21 mouse cellular contexts compared by ENCODE assay signal in the genomic region with DNA sequence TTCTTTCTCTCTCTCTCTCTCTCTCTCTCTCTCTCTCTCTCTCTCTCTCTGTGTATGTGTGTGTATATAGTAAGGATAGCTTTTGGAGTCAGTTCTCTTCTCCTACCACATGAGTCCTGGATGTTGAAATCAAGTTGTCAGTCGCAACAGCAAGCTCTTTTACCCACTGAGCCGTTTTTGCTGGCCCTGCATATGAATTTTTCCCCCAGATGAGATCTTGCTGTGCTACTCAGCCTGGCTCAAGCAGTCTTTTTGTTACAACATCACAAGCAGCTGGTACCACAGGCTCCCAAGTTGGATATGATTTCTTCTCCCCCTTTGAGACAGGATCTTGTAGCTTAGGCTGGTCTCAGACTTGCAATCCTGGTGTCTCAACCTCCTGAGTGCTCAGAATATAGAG.
"Had no signal": no experiment of that assay in that cellular context is flagged by ENCODE, and none has a peak within 500 bp of the region (broad histone marks: within the 10 kb centered on the region; RNA-seq: fewer than 3 reads in every experiment).

No protein-coding gene starts in this region.

- H3K4me3 ChIP-seq: kidney, embryonic 15.5 days; left cerebral cortex, adult 2 months; limb, embryonic 12.5 days; liver, embryonic 12.5 days; liver, embryonic 15.5 days; midbrain, embryonic 10.5 days; midbrain, embryonic 13.5 days; myocyte; neural tube, embryonic 13.5 days had no signal

- DNase-seq: kidney, adult 8-10 months; kidney, postnatal 10 days; kidney, postnatal 36 days; layer of hippocampus, postnatal 36 days; liver; lung, adult 2 months; retina, postnatal 1 day; right cerebral cortex, postnatal 25 days; thymus, adult 18-20 months; thymus, postnatal 36 days had no signal

- H3K4me2 ChIP-seq: kidney, embryonic 15.5 days; limb, embryonic 12.5 days; liver, embryonic 12.5 days; liver, embryonic 15.5 days; midbrain, embryonic 13.5 days; neural tube, embryonic 13.5 days had no signal

- H3K9ac ChIP-seq: kidney, embryonic 15.5 days; limb, embryonic 12.5 days; liver, embryonic 12.5 days; liver, embryonic 15.5 days; midbrain, embryonic 13.5 days; neural tube, embryonic 13.5 days had no signal

- H3K27me3 ChIP-seq: kidney, embryonic 15.5 days; liver, embryonic 12.5 days; liver, embryonic 15.5 days; midbrain, embryonic 13.5 days had no signal

- H3K36me3 ChIP-seq: kidney, embryonic 15.5 days; limb, embryonic 12.5 days; liver, embryonic 12.5 days; liver, embryonic 15.5 days; midbrain, embryonic 10.5 days; midbrain, embryonic 13.5 days; neural tube, embryonic 13.5 days had no signal

- H3K27ac ChIP-seq: kidney, embryonic 15.5 days; left cerebral cortex, adult 2 months; limb, embryonic 12.5 days; liver, embryonic 12.5 days; liver, embryonic 15.5 days; macrophage; midbrain, embryonic 10.5 days; midbrain, embryonic 13.5 days; neural tube, embryonic 13.5 days had no signal

- ATAC-seq: liver, embryonic 12.5 days; midbrain, embryonic 13.5 days; midbrain, embryonic 16.5 days had no signal

- H3K9me3 ChIP-seq: kidney, embryonic 15.5 days; limb, embryonic 12.5 days; liver, embryonic 12.5 days; liver, embryonic 15.5 days; midbrain, embryonic 10.5 days; midbrain, embryonic 13.5 days; neural tube, embryonic 13.5 days had no signal
